Mouse (Mus musculus): ENCODE measurements at regions not wholly inside any gene's neighbourhood (a gene's known extent, or its start where the extent isn't known, plus 50 kb on each side); places are given as distances from the start of the nearest gene placed in this dataset.

DNA sequence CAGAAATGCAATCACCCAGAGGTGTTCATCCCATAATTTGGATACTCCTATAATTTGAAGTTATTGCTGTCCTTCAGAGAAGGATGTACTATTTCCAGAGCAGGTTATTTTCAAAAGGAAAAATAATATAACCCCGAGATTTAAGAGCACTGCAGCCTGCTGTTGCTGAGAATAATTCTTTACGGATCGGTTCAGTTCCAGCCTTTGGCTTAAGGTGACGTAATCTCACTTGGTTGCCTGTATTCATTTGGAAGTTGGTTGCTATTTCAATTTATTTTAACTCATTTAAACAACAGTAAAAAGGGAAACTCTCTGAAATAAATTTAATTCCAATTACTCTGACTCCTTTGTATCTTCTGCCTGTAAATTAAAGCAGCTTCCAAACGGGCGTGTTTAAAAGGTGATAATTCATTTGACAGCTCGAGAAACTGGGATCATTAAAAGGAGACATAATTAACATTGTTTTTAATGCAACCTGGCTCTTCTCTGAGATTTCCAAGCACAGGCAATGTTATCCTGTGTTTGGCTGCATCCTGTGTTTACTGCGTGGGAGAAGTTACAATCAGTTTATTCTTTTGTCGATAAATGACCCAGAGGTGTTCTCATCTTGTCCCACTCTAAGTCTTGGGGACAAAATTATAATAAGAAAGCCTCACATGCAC, 568.5 kb downstream of the Gm16223 start:
- DNase-seq (ENCODE audit: low spot score): no peak

DNA sequence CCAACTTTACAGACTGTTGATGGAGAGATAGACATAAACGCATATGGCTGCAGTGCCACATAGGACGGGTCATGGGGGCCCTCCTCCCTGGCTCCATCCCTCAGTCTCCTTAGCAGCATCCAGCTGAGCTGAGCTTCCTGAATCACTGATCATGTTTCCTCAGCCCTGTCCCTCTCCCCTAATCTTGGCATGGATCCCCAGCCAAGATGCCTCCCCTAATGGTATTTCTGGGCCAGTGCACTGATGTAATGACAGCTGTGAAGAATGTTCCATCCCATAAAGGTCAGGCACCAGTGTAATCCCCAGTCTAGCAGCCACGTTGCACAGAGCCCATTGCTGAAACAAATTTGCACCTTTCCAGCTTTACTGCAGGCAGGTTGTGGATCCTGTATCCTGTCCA, 576.5 kb upstream of the Cpeb2 start:
- DNase-seq (ENCODE audit: low spot score): no peak

DNA sequence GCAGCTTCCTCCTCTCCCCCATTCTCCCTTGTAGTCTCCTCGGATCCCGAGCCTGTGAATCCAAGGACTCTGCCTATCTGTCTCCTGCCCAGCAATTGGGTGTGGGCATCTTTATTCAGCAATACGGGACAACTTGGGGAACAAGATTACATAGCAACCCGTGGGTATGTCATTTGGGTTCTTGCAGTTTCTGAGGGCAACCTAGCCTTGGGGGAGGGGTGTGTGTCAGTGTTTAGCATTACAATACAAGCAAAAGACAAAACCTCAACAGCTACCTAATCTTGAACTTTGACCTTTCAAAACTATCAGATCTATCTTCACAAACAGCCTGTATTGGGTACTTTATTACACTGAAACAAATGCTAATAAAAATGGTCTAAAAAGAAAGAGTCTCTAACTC, 573.0 kb upstream of the Cpeb2 start:
- no peak for DNase-seq (ENCODE audit: low spot score)

DNA sequence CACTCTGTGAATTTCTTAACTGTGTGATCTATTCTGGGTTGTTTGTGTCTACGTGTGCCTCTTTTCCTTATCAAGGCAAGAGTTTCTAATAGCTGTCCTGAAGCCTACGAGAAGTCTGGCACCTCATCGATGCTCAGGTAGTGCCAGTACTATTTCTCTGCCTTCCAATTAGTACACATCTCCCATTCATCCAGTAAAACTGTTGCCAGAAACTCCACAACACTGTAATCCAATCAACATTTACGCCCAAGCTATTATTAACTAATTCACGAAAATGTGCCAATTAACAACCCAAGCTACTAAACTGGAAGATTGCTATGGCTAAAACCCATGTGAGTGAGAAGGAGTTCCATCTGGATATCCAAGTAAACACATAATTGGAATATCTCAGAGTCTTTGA, 553.4 kb upstream of the Cpeb2 start:
- no peak for DNase-seq (ENCODE audit: low spot score)

DNA sequence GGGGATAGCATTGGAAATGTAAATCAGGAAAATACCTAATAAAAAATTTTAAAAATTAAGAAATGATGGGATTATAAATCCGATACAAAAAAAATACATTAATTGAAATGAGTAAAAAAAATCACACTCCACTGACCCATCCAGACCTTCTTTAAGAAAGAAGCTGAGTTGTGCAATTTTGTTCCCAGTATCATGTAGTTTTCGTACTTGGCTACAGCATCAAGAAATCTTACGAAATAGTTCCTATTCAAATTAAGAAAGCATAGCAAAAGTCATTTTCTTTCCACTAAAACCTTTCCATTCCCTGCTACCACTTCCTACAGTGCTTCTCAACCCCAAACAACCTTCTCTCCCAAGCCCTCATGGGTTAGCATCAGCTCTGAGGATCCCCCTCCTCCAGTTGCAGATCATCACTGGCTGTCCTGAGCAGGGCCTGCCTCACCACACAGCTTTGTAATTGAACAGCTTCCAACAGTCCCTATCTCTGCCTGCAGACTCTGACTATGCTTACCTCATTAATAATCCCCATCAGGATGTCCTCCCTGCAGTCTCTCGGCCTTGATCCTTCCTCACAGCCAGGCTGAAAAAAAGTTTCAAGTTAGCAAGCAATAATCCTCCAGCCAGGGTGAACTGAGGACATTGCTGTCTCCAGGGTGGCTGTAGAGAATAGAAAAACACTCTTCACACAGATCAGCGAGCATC, 547.5 kb upstream of the Cpeb2 start:
- DNase-seq (ENCODE audit: low spot score): peak; percentile 37

DNA sequence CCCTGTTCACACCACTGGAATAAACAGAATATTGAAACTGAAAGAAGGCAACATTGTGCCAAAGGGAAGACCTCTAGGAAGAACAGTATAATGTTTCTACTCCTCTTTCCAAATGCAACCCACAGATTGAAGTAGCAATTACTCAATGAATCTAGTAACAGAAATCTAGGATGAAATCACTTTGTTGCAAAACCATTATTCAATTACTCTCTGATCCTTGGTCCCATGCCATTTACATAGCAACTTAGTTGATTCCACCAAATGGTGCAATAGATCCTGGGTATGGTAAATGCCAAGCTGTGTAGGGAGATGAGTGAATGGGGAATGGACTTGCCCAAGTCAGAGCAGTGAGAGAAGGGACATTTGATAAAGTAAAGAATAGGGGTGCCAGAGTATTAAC, 545.8 kb upstream of the Cpeb2 start:
- no peak for DNase-seq (ENCODE audit: low spot score)

All from testis, postnatal 10 days (tissue).